Mouse (Mus musculus): ENCODE results near the gene Atn1. TPM values are rescaled to one million over a fixed set of nuclear protein-coding genes. Genes with fewer than 3 reads are reported as not detected.

The Atn1 gene
- total RNA-seq, 2 experiments from 2014 or later = 158 to 181 TPM

- DNase-seq (ENCODE audit: low spot score in 2 of 2) = no peak
These were observed 38.4 kb downstream of the Atn1 start for GRCm38 (mm10) chr6:124717968-124718367.

GRCm38 (mm10) chr6:124716864-124717490 lies 39.3 kb downstream of the Atn1 start:
- peak in 1 of 2 experiments; percentile 36 for DNase-seq (ENCODE audit: low spot score in 2 of 2)

GRCm38 (mm10) chr6:124712918-124713317 lies 43.4 kb downstream of the Atn1 start:
- DNase-seq (ENCODE audit: low spot score in 2 of 2) = no peak

GRCm38 (mm10) chr6:124711824-124712782 lies 44.2 kb downstream of the Atn1 start, which contains the start of the genes Emg1 and Phb2:
Gene Emg1, minus strand, starts transcription at chr6:124712178.
Gene Phb2, plus strand, starts transcription at chr6:124712336.
- DNase-seq (ENCODE audit: low spot score in 2 of 2) = peak; percentile 98 to 99

- no peak for DNase-seq (ENCODE audit: low spot score in 2 of 2)
These were observed 47.9 kb downstream of the Atn1 start for GRCm38 (mm10) chr6:124708289-124708889.

- no peak for DNase-seq (ENCODE audit: low spot score in 2 of 2)
These were observed 50.2 kb downstream of the Atn1 start for GRCm38 (mm10) chr6:124706061-124706627.

- no peak for DNase-seq (ENCODE audit: low spot score in 2 of 2)
These were observed 51.9 kb downstream of the Atn1 start for GRCm38 (mm10) chr6:124704417-124704816.

GRCm38 (mm10) chr6:124703789-124704188 lies 52.5 kb downstream of the Atn1 start:
- DNase-seq (ENCODE audit: low spot score in 2 of 2) = no peak

- DNase-seq (ENCODE audit: low spot score in 2 of 2) = peak; percentile 71 to 75
These were observed 53.6 kb downstream of the Atn1 start for GRCm38 (mm10) chr6:124702784-124703103.

GRCm38 (mm10) chr6:124702102-124702783 lies 54.1 kb downstream of the Atn1 start:
- DNase-seq (ENCODE audit: low spot score in 2 of 2) = no peak

- DNase-seq (ENCODE audit: low spot score in 2 of 2) = no peak
These were observed 55.0 kb downstream of the Atn1 start for GRCm38 (mm10) chr6:124701338-124701737.

GRCm38 (mm10) chr6:124699962-124700610 lies 56.2 kb downstream of the Atn1 start:
- DNase-seq (ENCODE audit: low spot score in 2 of 2) = peak; percentile 54 to 70

GRCm38 (mm10) chr6:124699366-124699765 lies 57.0 kb downstream of the Atn1 start:
- DNase-seq (ENCODE audit: low spot score in 2 of 2) = no peak

GRCm38 (mm10) chr6:124698751-124699150 lies 57.6 kb downstream of the Atn1 start:
- DNase-seq (ENCODE audit: low spot score in 2 of 2) = no peak

- no peak for DNase-seq (ENCODE audit: low spot score in 2 of 2)
These were observed 59.7 kb downstream of the Atn1 start for GRCm38 (mm10) chr6:124696441-124697150.

- DNase-seq (ENCODE audit: low spot score in 2 of 2) = peak; percentile 22 to 37
These were observed 62.0 kb downstream of the Atn1 start for GRCm38 (mm10) chr6:124694166-124694955.

- DNase-seq (ENCODE audit: low spot score in 2 of 2) = no peak
These were observed 62.9 kb downstream of the Atn1 start for GRCm38 (mm10) chr6:124693243-124693981.

Measured in left cerebral cortex, adult 18-20 months (tissue).